Mouse (Mus musculus) limb, embryonic 13.5 days (tissue): Measurements from ENCODE around the gene Pdia3. TPM values are rescaled to one million over a fixed set of nuclear protein-coding genes. Genes with fewer than 3 reads are reported as not detected.

Experiments
- ATAC-seq: fragments of 200-750 bp; cut with Nextera tagmentation; 2 replicates; pipeline ENCODE4 v1.8.0; 2017; ENCODE audit warnings: low read depth, moderate number of reproducible peaks, moderate TSS enrichment; ENCODE audit not compliant: low FRiP score
- H3K27ac ChIP-seq: fragments of 300-500 bp; sonication (generic); 2 replicates; pipeline ENCODE4 v1.5.1; 2015; ENCODE audit warnings: inconsistent platforms, mild to moderate bottlenecking, moderate library complexity
- H3K27me3 ChIP-seq: fragments of 300-500 bp; sonication (generic); 2 replicates; pipeline ENCODE4 v1.6.1; 2015; ENCODE audit warnings: mild to moderate bottlenecking, inconsistent platforms
- H3K36me3 ChIP-seq: fragments of 300-500 bp; sonication (generic); 2 replicates; pipeline ENCODE4 v1.6.1; 2015; ENCODE audit warnings: inconsistent platforms, mild to moderate bottlenecking, moderate library complexity
- H3K4me1 ChIP-seq: fragments of 300-500 bp; sonication (generic); 2 replicates; pipeline ENCODE4 v1.6.1; 2015; ENCODE audit warnings: inconsistent platforms
- H3K4me2 ChIP-seq: fragments of 300-500 bp; sonication (generic); replicated peaks from 2 replicates; pipeline ENCODE4 v1.6.1; 2015; ENCODE audit warnings: inconsistent platforms, mild to moderate bottlenecking, moderate library complexity
- H3K4me3 ChIP-seq: fragments of 300-500 bp; sonication (generic); 2 replicates; pipeline ENCODE4 v1.5.1; 2015; ENCODE audit warnings: moderate library complexity, mild to moderate bottlenecking, inconsistent platforms
- H3K9ac ChIP-seq: fragments of 300-500 bp; sonication (generic); 2 replicates; pipeline ENCODE4 v1.6.1; 2015; ENCODE audit warnings: mild to moderate bottlenecking, inconsistent platforms
- H3K9me3 ChIP-seq: fragments of 300-500 bp; sonication (generic); 2 replicates; pipeline ENCODE4 v1.6.1; 2016; ENCODE audit warnings: inconsistent platforms
- WGBS: fragments of 180-500 bp; shearing (Covaris S2); methylation state at CpG from one replicate; pipeline ENCODE4 v1.1.7; 2015; 5-methylcytosine and 5-hydroxymethylcytosine counted together
- polyA plus RNA-seq: library from polyadenylated mRNA; unstranded; fragments of >200 nt; fragmentation: Nextera tagmentation; extraction: Ambion mirVana; gene quantifications from 2 replicates; pipeline ENCODE4 v1.2.1, GENCODE M21; 2015

The Pdia3 gene
- polyA plus RNA-seq, 1 experiment from 2014 or later = 810 TPM

DNA sequence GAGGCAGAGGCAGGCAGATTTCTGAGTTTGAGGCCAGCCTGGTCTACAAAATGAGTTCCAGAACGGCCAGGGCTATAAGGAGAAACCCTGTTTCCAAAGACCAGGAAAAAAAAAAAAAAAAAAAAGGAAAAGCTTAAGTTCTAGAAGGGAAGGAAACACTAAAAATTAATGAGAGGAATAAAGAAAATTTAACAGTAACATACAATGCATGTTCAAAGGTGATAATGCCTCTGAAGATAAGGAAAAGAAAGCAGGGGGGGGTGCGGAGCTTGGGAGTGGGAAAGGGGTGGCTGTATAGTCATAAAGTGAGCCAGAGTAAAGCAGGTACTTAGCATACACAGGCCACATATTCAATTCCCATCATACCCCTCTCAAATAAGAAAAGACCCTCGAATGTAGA is 31.5 kb downstream of the Pdia3 start:
- Histone ChIP-seq H3K4me2 (no peak overlapping the region), H3K9me3 (no peaks in the 10 kb centered on the region), H3K27me3 (peaks cover 14% of the 10 kb centered on the region; the same call in 1 of the 2 replicates), H3K27ac (no peak overlapping the region), H3K36me3 (no peaks in the 10 kb centered on the region), H3K4me3 (no peak overlapping the region), H3K4me1 (peaks cover 23% of the 10 kb centered on the region), H3K9ac (no peak overlapping the region)
- ATAC-seq = no peak
- WGBS = 78% methylated on average over 3 of the region's 3 CpGs

GRCm38 (mm10) chr2:121446506-121446905 is 32.9 kb downstream of the Pdia3 start:
- WGBS = 79% methylated on average over 4 of the region's 4 CpGs
- H3K4me1 ChIP-seq = peaks cover 34% of the 10 kb centered on the region
- H3K9ac ChIP-seq = no peak overlapping the region
- peaks cover 5% of the 10 kb centered on the region for H3K36me3 ChIP-seq
- no peak for ATAC-seq
- H3K4me3 ChIP-seq = no peak overlapping the region
- no peaks in the 10 kb centered on the region for H3K9me3 ChIP-seq
- H3K27me3 ChIP-seq = 0 out of 2 replicates have a peak, but pooled peaks cover 6% of the 10 kb centered on the region
- H3K27ac ChIP-seq = no peak overlapping the region
- no peak overlapping the region for H3K4me2 ChIP-seq

DNA sequence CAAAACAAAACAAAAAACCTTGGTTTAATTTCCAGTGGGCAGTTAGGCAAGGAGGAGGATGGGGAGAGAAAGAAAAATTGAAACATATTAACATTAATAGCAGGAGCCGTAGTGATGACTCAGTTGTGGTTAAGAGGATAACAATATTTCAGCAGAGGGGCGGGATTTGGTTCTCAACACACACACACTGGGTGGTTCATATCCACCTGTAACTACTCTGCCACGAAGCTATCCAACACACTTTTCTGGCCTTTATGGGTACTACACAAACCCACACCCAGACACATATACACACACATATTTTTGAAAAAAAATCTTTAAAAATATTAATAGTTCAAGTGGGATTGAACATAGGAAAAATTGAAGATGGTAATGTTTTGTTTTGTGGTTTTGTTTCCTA is 33.4 kb downstream of the Pdia3 start:
- peaks cover 7% of the 10 kb centered on the region for H3K36me3 ChIP-seq
- no peak for ATAC-seq
- H3K9me3 ChIP-seq = no peaks in the 10 kb centered on the region
- H3K9ac ChIP-seq = no peak overlapping the region
- H3K4me3 ChIP-seq = no peak overlapping the region
- 86% methylated on average over 3 of the region's 3 CpGs for WGBS
- no peak overlapping the region for H3K27ac ChIP-seq
- 0 out of 2 replicates have a peak, but pooled peaks cover under 1% of the 10 kb centered on the region for H3K27me3 ChIP-seq
- no peak overlapping the region for H3K4me2 ChIP-seq
- H3K4me1 ChIP-seq = peaks cover 30% of the 10 kb centered on the region

DNA sequence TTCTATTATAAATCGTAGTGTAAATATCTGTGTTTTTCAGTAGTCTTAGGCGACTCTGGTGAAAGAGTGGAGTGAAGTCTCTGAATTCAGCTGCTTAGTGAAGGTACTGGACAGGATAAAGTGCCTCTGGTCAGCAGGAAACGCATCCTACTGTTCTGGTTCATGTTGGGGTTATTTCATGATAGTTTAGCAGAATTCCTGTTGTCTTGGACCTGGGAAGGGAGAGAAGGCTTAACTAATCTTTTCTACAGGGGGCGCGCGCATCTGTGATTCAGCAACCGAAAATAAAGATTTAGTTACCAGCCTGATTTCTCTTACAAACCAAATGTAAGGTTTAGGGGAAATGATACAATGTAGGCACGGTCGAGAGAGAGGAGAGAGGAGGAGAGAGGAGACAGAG is 34.6 kb downstream of the Pdia3 start:
- H3K27me3 ChIP-seq = no peaks in the 10 kb centered on the region
- H3K9ac ChIP-seq = peak overlapping the region; percentile 65
- no peaks in the 10 kb centered on the region for H3K9me3 ChIP-seq
- WGBS = 16% methylated on average over 9 of the region's 9 CpGs
- no peak for ATAC-seq
- H3K27ac ChIP-seq = peak overlapping the region; percentile 92
- peak overlapping the region; percentile 77 for H3K4me2 ChIP-seq
- H3K4me3 ChIP-seq = peak overlapping the region; percentile 99
- H3K36me3 ChIP-seq = peaks cover 19% of the 10 kb centered on the region
- peaks cover 24% of the 10 kb centered on the region for H3K4me1 ChIP-seq

- peak; percentile 98 for ATAC-seq
These were observed 35.4 kb downstream of the Pdia3 start, which contains the start of gene Serf2 for GRCm38 (mm10) chr2:121448739-121449535. TSS of gene Serf2 (plus strand) at chr2:121449195.

DNA sequence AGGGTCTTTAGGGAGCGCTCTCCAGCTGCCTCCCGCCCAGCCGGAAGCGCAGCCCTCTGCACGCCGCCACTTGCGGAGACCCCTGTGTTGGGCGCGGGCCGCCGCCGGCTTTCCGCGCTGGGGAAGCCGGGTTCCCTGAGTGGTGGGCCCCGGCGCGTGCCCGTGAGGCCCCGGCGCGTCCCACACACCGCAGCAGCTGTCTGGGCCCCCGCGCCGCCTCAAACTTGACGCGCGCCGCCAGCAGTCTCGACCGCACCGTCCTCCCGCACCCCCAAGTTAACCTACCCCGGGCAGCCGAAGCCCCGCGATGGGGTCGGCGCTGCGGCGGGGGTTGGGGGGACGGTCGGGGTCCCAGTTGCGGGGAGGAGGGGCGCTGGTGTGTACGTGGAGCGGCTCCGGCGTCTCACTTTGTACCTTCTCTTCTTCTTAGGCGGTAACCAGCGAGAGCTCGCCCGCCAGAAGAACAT is 36.0 kb downstream of the Pdia3 start:
- Histone ChIP-seq H3K9me3 (no peaks in the 10 kb centered on the region), H3K4me3 (peak overlapping the region; percentile 99), H3K36me3 (peaks cover 29% of the 10 kb centered on the region), H3K4me1 (peaks cover 23% of the 10 kb centered on the region), H3K9ac (peak overlapping the region; percentile 99), H3K27ac (peak overlapping the region; percentile 98), H3K27me3 (no peaks in the 10 kb centered on the region), H3K4me2 (peak overlapping the region; percentile 74)
- ATAC-seq = peak; percentile 54
- under 1% methylated on average over 54 of the region's 54 CpGs for WGBS

More at GRCm38 (mm10) chr2:121448739-121449535, 35.4 kb downstream of the Pdia3 start, which contains the start of gene Serf2:
- Histone ChIP-seq H3K9me3 (no peaks in the 10 kb centered on the region), H3K4me3 (peak within 1 kb of the TSS; percentile 99), H3K9ac (peak within 1 kb of the TSS; percentile 99), H3K4me2 (peak within 1 kb of the TSS; percentile 77), H3K4me1 (peaks cover 23% of the 10 kb centered on the region), H3K27me3 (no peaks in the 10 kb centered on the region), H3K27ac (peak within 1 kb of the TSS; percentile 98), H3K36me3 (peaks cover 27% of the 10 kb centered on the region)
- WGBS = under 1% methylated on average over 70 of the region's 74 CpGs

- Histone ChIP-seq H3K27me3 (no peaks in the 10 kb centered on the region), H3K4me2 (peak overlapping the region; percentile 74), H3K9ac (peak overlapping the region; percentile 99), H3K36me3 (peaks cover 29% of the 10 kb centered on the region), H3K27ac (peak overlapping the region; percentile 98; the same call in 1 of the 2 replicates), H3K9me3 (no peaks in the 10 kb centered on the region), H3K4me1 (peaks cover 23% of the 10 kb centered on the region), H3K4me3 (peak overlapping the region; percentile 99)
- no peak for ATAC-seq
- WGBS = under 1% methylated on average over 7 of the region's 7 CpGs
These were observed 36.5 kb downstream of the Pdia3 start for GRCm38 (mm10) chr2:121450093-121450492.

DNA sequence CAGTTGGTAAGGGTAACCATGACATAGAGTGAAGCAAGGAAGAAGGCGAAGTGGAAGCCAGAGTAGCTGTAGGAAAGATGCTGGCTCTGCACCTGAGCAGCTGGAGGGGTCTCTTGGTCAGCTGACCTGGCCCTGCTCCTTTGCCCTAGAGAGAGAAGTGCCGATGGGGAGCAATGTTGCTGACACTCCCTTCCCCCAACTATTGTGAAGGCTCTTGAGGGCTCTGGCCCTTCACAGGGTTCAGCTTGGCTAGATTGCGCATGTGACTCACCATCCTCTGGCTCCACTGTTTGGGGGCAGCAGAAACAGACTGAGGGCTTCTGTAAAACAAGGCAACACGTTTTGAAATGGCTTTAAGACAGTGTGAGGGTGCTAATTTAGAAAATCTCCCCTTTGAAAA is 38.8 kb downstream of the Pdia3 start:
- H3K4me3 ChIP-seq = no peak overlapping the region
- no peak overlapping the region for H3K9ac ChIP-seq
- no peaks in the 10 kb centered on the region for H3K27me3 ChIP-seq
- H3K36me3 ChIP-seq = peaks cover 29% of the 10 kb centered on the region
- H3K4me1 ChIP-seq = peaks cover 29% of the 10 kb centered on the region
- ATAC-seq = no peak
- H3K4me2 ChIP-seq = no peak overlapping the region
- H3K27ac ChIP-seq = no peak overlapping the region
- 85% methylated on average over 4 of the region's 4 CpGs for WGBS
- no peaks in the 10 kb centered on the region for H3K9me3 ChIP-seq

GRCm38 (mm10) chr2:121452990-121453389 is 39.4 kb downstream of the Pdia3 start, which contains the start of gene Hypk:
TSS of gene Hypk (plus strand) at chr2:121453290.
- Histone ChIP-seq H3K9me3 (no peaks in the 10 kb centered on the region), H3K27ac (no peak within 1 kb of the TSS), H3K9ac (no peak within 1 kb of the TSS), H3K27me3 (no peaks in the 10 kb centered on the region), H3K36me3 (peaks cover 29% of the 10 kb centered on the region), H3K4me3 (no peak within 1 kb of the TSS), H3K4me1 (peaks cover 30% of the 10 kb centered on the region), H3K4me2 (no peak within 1 kb of the TSS)
- no peak for ATAC-seq
- WGBS = 72% methylated on average over 4 of the region's 4 CpGs

GRCm38 (mm10) chr2:121453917-121454316 is 40.3 kb downstream of the Pdia3 start:
- Histone ChIP-seq H3K9me3 (no peaks in the 10 kb centered on the region), H3K4me3 (no peak overlapping the region), H3K27me3 (no peaks in the 10 kb centered on the region), H3K4me1 (peaks cover 29% of the 10 kb centered on the region), H3K36me3 (peaks cover 36% of the 10 kb centered on the region), H3K4me2 (no peak overlapping the region), H3K27ac (no peak overlapping the region), H3K9ac (no peak overlapping the region)
- WGBS = 85% methylated on average over 6 of the region's 6 CpGs
- ATAC-seq = no peak

GRCm38 (mm10) chr2:121455534-121455933 is 42.0 kb downstream of the Pdia3 start:
- H3K27ac ChIP-seq = no peak overlapping the region
- H3K9me3 ChIP-seq = no peaks in the 10 kb centered on the region
- H3K4me3 ChIP-seq = no peak overlapping the region
- peaks cover 51% of the 10 kb centered on the region for H3K36me3 ChIP-seq
- no peaks in the 10 kb centered on the region for H3K27me3 ChIP-seq
- peaks cover 26% of the 10 kb centered on the region for H3K4me1 ChIP-seq
- WGBS = 71% methylated on average over 5 of the region's 5 CpGs
- no peak overlapping the region for H3K4me2 ChIP-seq
- no peak for ATAC-seq
- no peak overlapping the region for H3K9ac ChIP-seq
